Mouse (Mus musculus): ENCODE data around the gene Cdk2ap2.
"Not testable (repeated sequence)": the region's sequence is repeated elsewhere in the genome, so short reads cannot be mapped to it uniquely, and the experiment has no call there.

The Cdk2ap2 gene

GRCm38 (mm10) chr19:4119716-4120487 is 22.9 kb downstream of the Cdk2ap2 start:
- no peak for DNase-seq

GRCm38 (mm10) chr19:4120496-4120895 is 23.5 kb downstream of the Cdk2ap2 start:
- DNase-seq: no peak

- peak; percentile 99 for DNase-seq
These were observed 24.3 kb downstream of the Cdk2ap2 start for GRCm38 (mm10) chr19:4121097-4121805.

GRCm38 (mm10) chr19:4121896-4122295 is 24.9 kb downstream of the Cdk2ap2 start:
- not testable (repeated sequence) for DNase-seq

GRCm38 (mm10) chr19:4122411-4123370 is 25.7 kb downstream of the Cdk2ap2 start:
- DNase-seq: no peak

- DNase-seq: no peak
These were observed 27.4 kb downstream of the Cdk2ap2 start for GRCm38 (mm10) chr19:4124432-4124831.

- not testable (repeated sequence) for DNase-seq
These were observed 28.3 kb downstream of the Cdk2ap2 start for GRCm38 (mm10) chr19:4125268-4125667.

GRCm38 (mm10) chr19:4125741-4126696 is 29.0 kb downstream of the Cdk2ap2 start, which contains the start of gene Aip:
Aip (minus strand) TSS chr19:4125858.
- DNase-seq: peak; percentile 99

- peak; percentile 38 for DNase-seq
These were observed 29.9 kb downstream of the Cdk2ap2 start for GRCm38 (mm10) chr19:4126759-4127495.

- DNase-seq: no peak
These were observed 32.5 kb downstream of the Cdk2ap2 start for GRCm38 (mm10) chr19:4129462-4129861.

- no peak for DNase-seq
These were observed 33.1 kb downstream of the Cdk2ap2 start for GRCm38 (mm10) chr19:4130106-4130505.

GRCm38 (mm10) chr19:4131075-4131474 is 34.1 kb downstream of the Cdk2ap2 start:
- no peak for DNase-seq

- DNase-seq: no peak
These were observed 34.8 kb downstream of the Cdk2ap2 start for GRCm38 (mm10) chr19:4131768-4132167.

- no peak for DNase-seq
These were observed 37.4 kb downstream of the Cdk2ap2 start for GRCm38 (mm10) chr19:4134354-4134753.

- DNase-seq: not testable (repeated sequence)
These were observed 38.4 kb downstream of the Cdk2ap2 start for GRCm38 (mm10) chr19:4135229-4135962.

GRCm38 (mm10) chr19:4135963-4136345 is 39.0 kb downstream of the Cdk2ap2 start:
- not testable (repeated sequence) for DNase-seq

- DNase-seq: no peak
These were observed 39.5 kb downstream of the Cdk2ap2 start for GRCm38 (mm10) chr19:4136463-4136862.

- no peak for DNase-seq
These were observed 40.9 kb downstream of the Cdk2ap2 start for GRCm38 (mm10) chr19:4137913-4138312.

GRCm38 (mm10) chr19:4139446-4139845 is 42.5 kb downstream of the Cdk2ap2 start, which contains the start of gene Gpr152:
Gpr152 (plus strand) TSS chr19:4139787.
- no peak for DNase-seq

- no peak for DNase-seq
These were observed 43.2 kb downstream of the Cdk2ap2 start for GRCm38 (mm10) chr19:4140147-4140546.

All from kidney, postnatal 10 days (tissue).